Comparison of ENCODE assay signal across 8 mouse cellular contexts in the genomic region with DNA sequence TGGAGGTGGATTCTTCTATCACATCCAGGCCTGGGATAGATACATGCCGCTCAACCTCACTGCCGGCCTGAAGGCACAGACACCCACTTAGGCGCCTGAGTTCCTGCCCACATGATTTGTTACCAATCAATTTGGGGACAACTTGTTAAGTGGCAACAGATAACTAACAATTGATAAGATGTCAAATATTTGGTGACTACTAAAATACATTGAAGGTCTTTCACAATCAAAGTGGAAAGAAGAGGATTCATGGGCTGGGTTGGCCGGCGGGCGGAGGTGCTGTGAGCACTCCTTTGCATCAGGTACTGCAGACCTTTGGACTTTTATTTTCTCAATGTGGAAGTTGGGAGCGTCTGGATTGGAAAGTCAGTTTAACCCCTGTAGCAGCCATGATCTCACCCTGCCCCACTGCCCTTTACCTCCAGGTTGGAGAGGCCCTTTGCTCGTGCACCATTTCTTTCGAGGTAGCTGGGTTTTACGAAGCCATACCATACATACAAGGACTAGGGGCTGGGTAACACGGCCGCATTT.
A peak's percentile ranks its signal among the peaks of the same experiment; 100 is the strongest.
DNase-seq lines count a peak whose midpoint lies in the region; ATAC-seq and TF ChIP-seq lines count a peak whose summit lies in the region.

No protein-coding gene starts in this region.

- DNase-seq in kidney, postnatal 14 days: no peak
- DNase-seq in embryonic facial prominence, embryonic 11.5 days (ENCODE audit: low spot score): no peak
- no peak for DNase-seq in midbrain, postnatal 0 days (ENCODE audit: low spot score)
- no peak for DNase-seq in MN1 (ENCODE audit: low spot score)
- no peak for DNase-seq in frontal cortex, postnatal 36 days (ENCODE audit: low spot score in 2 of 2)
- DNase-seq in c-Kit-positive CD71-positive TER-119-positive erythroid progenitor cells, embryonic 14.5 days (ENCODE audit: low spot score): no peak

- H3K27ac ChIP-seq in kidney, embryonic 15.5 days: peak overlapping the region; percentile 81
- no peak overlapping the region for H3K27ac ChIP-seq in embryonic facial prominence, embryonic 11.5 days (replicated peaks; ENCODE audit: low read depth, low read length)
- no peak overlapping the region for H3K27ac ChIP-seq in hindbrain, embryonic 16.5 days (ENCODE audit: low read depth, low read length)
- H3K27ac ChIP-seq in midbrain, postnatal 0 days (ENCODE audit: low read depth, low read length): no peak overlapping the region

- no peak for ATAC-seq in kidney, embryonic 15.5 days (replicated peaks; ENCODE audit: low FRiP score)
- ATAC-seq in embryonic facial prominence, embryonic 11.5 days (replicated peaks; ENCODE audit: insufficient number of reproducible peaks, low FRiP score, low TSS enrichment, low read depth): no peak
- ATAC-seq in hindbrain, embryonic 16.5 days: no peak
- no peak for ATAC-seq in midbrain, postnatal 0 days (ENCODE audit: low FRiP score)

- H3K9me3 ChIP-seq in kidney, embryonic 15.5 days (replicated peaks): no peaks in the 10 kb centered on the region
- no peaks in the 10 kb centered on the region for H3K9me3 ChIP-seq in embryonic facial prominence, embryonic 11.5 days (replicated peaks; ENCODE audit: control insufficient read depth, low read length)
- no peaks in the 10 kb centered on the region for H3K9me3 ChIP-seq in hindbrain, embryonic 16.5 days (ENCODE audit: control insufficient read depth, low read length)
- no peaks in the 10 kb centered on the region for H3K9me3 ChIP-seq in midbrain, postnatal 0 days (ENCODE audit: low read length)

- no peak for TF ChIP-seq CTCF in midbrain, postnatal 0 days (IDR thresholded peaks at IDR 0.05)

- H3K4me2 ChIP-seq in kidney, embryonic 15.5 days: peak overlapping the region; percentile 87
- H3K4me2 ChIP-seq in embryonic facial prominence, embryonic 11.5 days (ENCODE audit: low read depth, low read length): peak overlapping the region; percentile 79
- H3K4me2 ChIP-seq in hindbrain, embryonic 16.5 days (ENCODE audit: low read length): peak overlapping the region; percentile 85
- H3K4me2 ChIP-seq in midbrain, postnatal 0 days (ENCODE audit: low read depth, low read length, poor library complexity, severe bottlenecking): peak overlapping the region; percentile 100

- peaks cover 32% of the 10 kb centered on the region for H3K4me1 ChIP-seq in kidney, embryonic 15.5 days
- no peaks in the 10 kb centered on the region for H3K4me1 ChIP-seq in embryonic facial prominence, embryonic 11.5 days (ENCODE audit: control insufficient read depth, insufficient read depth, low read length)
- H3K4me1 ChIP-seq in hindbrain, embryonic 16.5 days (ENCODE audit: control insufficient read depth, insufficient read depth, low read depth, low read length): peaks cover 12% of the 10 kb centered on the region
- no peaks in the 10 kb centered on the region for H3K4me1 ChIP-seq in midbrain, postnatal 0 days (ENCODE audit: insufficient read depth, low read length)

- H3K4me3 ChIP-seq in kidney, embryonic 15.5 days (replicated peaks): peak overlapping the region; percentile 72
- peak overlapping the region; percentile 74 for H3K4me3 ChIP-seq in embryonic facial prominence, embryonic 11.5 days (ENCODE audit: low read depth, low read length)
- H3K4me3 ChIP-seq in hindbrain, embryonic 16.5 days (ENCODE audit: low read length): peak overlapping the region; percentile 62
- peak overlapping the region; percentile 69 for H3K4me3 ChIP-seq in midbrain, postnatal 0 days (ENCODE audit: low read depth, low read length)

- 46% methylated on average over 12 of the region's 12 CpGs for WGBS in kidney, embryonic 15.5 days
- WGBS in embryonic facial prominence, embryonic 11.5 days: 42% methylated on average over 12 of the region's 12 CpGs
- WGBS in hindbrain, embryonic 16.5 days: 46% methylated on average over 12 of the region's 12 CpGs
- WGBS in midbrain, postnatal 0 days: 46% methylated on average over 12 of the region's 12 CpGs

- no peaks in the 10 kb centered on the region for H3K27me3 ChIP-seq in kidney, embryonic 15.5 days
- no peaks in the 10 kb centered on the region for H3K27me3 ChIP-seq in embryonic facial prominence, embryonic 11.5 days (ENCODE audit: control insufficient read depth, insufficient read depth, low read length)
- no peaks in the 10 kb centered on the region for H3K27me3 ChIP-seq in hindbrain, embryonic 16.5 days (replicated peaks; ENCODE audit: control insufficient read depth, insufficient read depth, low read length)
- H3K27me3 ChIP-seq in midbrain, postnatal 0 days (ENCODE audit: insufficient read depth, low read length): no peaks in the 10 kb centered on the region

- H3K9ac ChIP-seq in kidney, embryonic 15.5 days: peak overlapping the region; percentile 72
- H3K9ac ChIP-seq in embryonic facial prominence, embryonic 11.5 days (replicated peaks; ENCODE audit: low read length): peak overlapping the region; percentile 79
- peak overlapping the region; percentile 77; the same call in 1 of the 2 replicates for H3K9ac ChIP-seq in hindbrain, embryonic 16.5 days (ENCODE audit: low read depth, low read length)
- no peak overlapping the region for H3K9ac ChIP-seq in midbrain, postnatal 0 days (replicated peaks; ENCODE audit: low read length, poor library complexity, severe bottlenecking)

- H3K36me3 ChIP-seq in kidney, embryonic 15.5 days: no peaks in the 10 kb centered on the region
- H3K36me3 ChIP-seq in embryonic facial prominence, embryonic 11.5 days (replicated peaks; ENCODE audit: control insufficient read depth, insufficient read depth, low read depth, low read length): no peaks in the 10 kb centered on the region
- H3K36me3 ChIP-seq in hindbrain, embryonic 16.5 days (ENCODE audit: control insufficient read depth, insufficient read depth, low read length): no peaks in the 10 kb centered on the region
- no peaks in the 10 kb centered on the region for H3K36me3 ChIP-seq in midbrain, postnatal 0 days (ENCODE audit: insufficient read depth, low read length)
